Mouse (Mus musculus) hindbrain, embryonic 16.5 days (tissue): Measurements from ENCODE around the gene Prdm2. TPM values are rescaled to one million over a fixed set of nuclear protein-coding genes. Genes with fewer than 3 reads are reported as not detected.

Experiments used
- ATAC-seq: fragments of 200-750 bp; cut with Nextera tagmentation; 2 replicates; pipeline ENCODE4 v1.8.0; 2017; ENCODE audit warnings: moderate TSS enrichment, moderate library complexity
- H3K27ac ChIP-seq: fragments of 300-500 bp; sonication (generic); 2 replicates; pipeline ENCODE4 v1.5.1; 2014; ENCODE audit warnings: low read depth, mild to moderate bottlenecking, control low read depth, low read length, moderate library complexity
- H3K27me3 ChIP-seq: fragments of 300-500 bp; sonication (generic); replicated peaks from 2 replicates; pipeline ENCODE4 v1.6.1; 2014; ENCODE audit warnings: low read length; ENCODE audit not compliant: control insufficient read depth, insufficient read depth
- H3K36me3 ChIP-seq: fragments of 300-500 bp; sonication (generic); 2 replicates; pipeline ENCODE4 v1.6.1; 2014; ENCODE audit warnings: mild to moderate bottlenecking, low read length, moderate library complexity, mixed read lengths; ENCODE audit not compliant: control insufficient read depth, insufficient read depth
- H3K4me1 ChIP-seq: fragments of 300-500 bp; sonication (generic); 2 replicates; pipeline ENCODE4 v1.6.1; 2014; ENCODE audit warnings: low read depth, low read length; ENCODE audit not compliant: control insufficient read depth, insufficient read depth
- H3K4me2 ChIP-seq: fragments of 300-500 bp; sonication (generic); 2 replicates; pipeline ENCODE4 v1.6.1; 2014; ENCODE audit warnings: mild to moderate bottlenecking, low read length, control low read depth, moderate library complexity
- H3K4me3 ChIP-seq: fragments of 300-500 bp; sonication (generic); 2 replicates; pipeline ENCODE4 v1.5.1; 2014; ENCODE audit warnings: mild to moderate bottlenecking, low read length, control low read depth, moderate library complexity
- H3K9ac ChIP-seq: fragments of 300-500 bp; sonication (generic); 2 replicates; pipeline ENCODE4 v1.6.1; 2014; ENCODE audit warnings: low read depth, mild to moderate bottlenecking, control low read depth, low read length, moderate library complexity
- H3K9me3 ChIP-seq: fragments of 300-500 bp; sonication (generic); 2 replicates; pipeline ENCODE4 v1.6.1; 2014; ENCODE audit warnings: mild to moderate bottlenecking, low read length, moderate library complexity; ENCODE audit not compliant: control insufficient read depth
- WGBS: fragments of 180-500 bp; shearing (Covaris S2); extraction: QIAGEN DNeasy Blood & Tissue Kit; methylation state at CpG from one replicate; pipeline ENCODE4 v1.1.7; 2014; 5-methylcytosine and 5-hydroxymethylcytosine counted together
- polyA plus RNA-seq: library from polyadenylated mRNA; unstranded; fragments of >200 nt; fragmentation: Nextera tagmentation; extraction: Ambion mirVana; gene quantifications from 2 replicates; pipeline ENCODE4 v1.2.1, GENCODE M21; 2015

Prdm2 gene
- polyA plus RNA-seq, 1 experiment from 2014 or later, result 12.0 TPM

GRCm38 (mm10) chr4:143193164-143193563 lies 19.6 kb downstream of the Prdm2 start:
- Histone ChIP-seq H3K4me3 (no peak overlapping the region), H3K9me3 (no peaks in the 10 kb centered on the region), H3K27me3 (no peaks in the 10 kb centered on the region), H3K36me3 (no peaks in the 10 kb centered on the region), H3K4me1 (no peaks in the 10 kb centered on the region), H3K9ac (no peak overlapping the region), H3K27ac (no peak overlapping the region), H3K4me2 (no peak overlapping the region)
- no peak for ATAC-seq
- WGBS, result 82% methylated on average over 6 of the region's 6 CpGs

GRCm38 (mm10) chr4:143191783-143192182 lies 21.0 kb downstream of the Prdm2 start:
- Histone ChIP-seq H3K4me3 (no peak overlapping the region), H3K36me3 (no peaks in the 10 kb centered on the region), H3K4me1 (no peaks in the 10 kb centered on the region), H3K27ac (no peak overlapping the region), H3K9me3 (no peaks in the 10 kb centered on the region), H3K4me2 (no peak overlapping the region), H3K27me3 (no peaks in the 10 kb centered on the region), H3K9ac (no peak overlapping the region)
- WGBS, result 85% methylated on average over 3 of the region's 3 CpGs
- ATAC-seq, result no peak

- H3K4me3 ChIP-seq, result no peak overlapping the region
- H3K4me2 ChIP-seq, result no peak overlapping the region
- H3K9me3 ChIP-seq, result no peaks in the 10 kb centered on the region
- no peak for ATAC-seq
- H3K27me3 ChIP-seq, result no peaks in the 10 kb centered on the region
- no peak overlapping the region for H3K27ac ChIP-seq
- no peaks in the 10 kb centered on the region for H3K4me1 ChIP-seq
- no peaks in the 10 kb centered on the region for H3K36me3 ChIP-seq
- no peak overlapping the region for H3K9ac ChIP-seq
- WGBS, result 55% methylated on average over 4 of the region's 4 CpGs
These were observed 22.1 kb downstream of the Prdm2 start for GRCm38 (mm10) chr4:143190657-143191056.

GRCm38 (mm10) chr4:143188571-143189191 lies 24.1 kb downstream of the Prdm2 start:
- no peaks in the 10 kb centered on the region for H3K4me1 ChIP-seq
- H3K9me3 ChIP-seq, result no peaks in the 10 kb centered on the region
- H3K4me2 ChIP-seq, result no peak overlapping the region
- 87% methylated on average over 5 of the region's 5 CpGs for WGBS
- no peak overlapping the region for H3K27ac ChIP-seq
- no peak overlapping the region for H3K4me3 ChIP-seq
- no peak for ATAC-seq
- no peak overlapping the region for H3K9ac ChIP-seq
- H3K27me3 ChIP-seq, result no peaks in the 10 kb centered on the region
- no peaks in the 10 kb centered on the region for H3K36me3 ChIP-seq

- Histone ChIP-seq H3K9me3 (no peaks in the 10 kb centered on the region), H3K36me3 (no peaks in the 10 kb centered on the region), H3K27ac (no peak overlapping the region), H3K4me1 (no peaks in the 10 kb centered on the region), H3K4me3 (no peak overlapping the region), H3K27me3 (no peaks in the 10 kb centered on the region), H3K4me2 (no peak overlapping the region), H3K9ac (no peak overlapping the region)
- no peak for ATAC-seq
These were observed 26.7 kb downstream of the Prdm2 start for GRCm38 (mm10) chr4:143186066-143186465.

- Histone ChIP-seq H3K27me3 (no peaks in the 10 kb centered on the region), H3K36me3 (no peaks in the 10 kb centered on the region; the same call in 1 of the 2 replicates), H3K4me2 (no peak overlapping the region), H3K27ac (no peak overlapping the region), H3K9me3 (no peaks in the 10 kb centered on the region), H3K9ac (no peak overlapping the region), H3K4me1 (no peaks in the 10 kb centered on the region), H3K4me3 (no peak overlapping the region)
- WGBS, result 80% methylated on average over 9 of the region's 9 CpGs
- no peak for ATAC-seq
These were observed 27.3 kb downstream of the Prdm2 start for GRCm38 (mm10) chr4:143185496-143185895.

- no peaks in the 10 kb centered on the region; the same call in 1 of the 2 replicates for H3K36me3 ChIP-seq
- no peak overlapping the region for H3K27ac ChIP-seq
- 87% methylated on average over 6 of the region's 6 CpGs for WGBS
- ATAC-seq, result no peak
- no peaks in the 10 kb centered on the region for H3K27me3 ChIP-seq
- H3K4me2 ChIP-seq, result no peak overlapping the region
- no peaks in the 10 kb centered on the region for H3K4me1 ChIP-seq
- no peaks in the 10 kb centered on the region for H3K9me3 ChIP-seq
- H3K4me3 ChIP-seq, result no peak overlapping the region
- H3K9ac ChIP-seq, result no peak overlapping the region
These were observed 29.7 kb downstream of the Prdm2 start for GRCm38 (mm10) chr4:143183141-143183540.

- H3K27me3 ChIP-seq, result no peaks in the 10 kb centered on the region
- no peaks in the 10 kb centered on the region for H3K4me1 ChIP-seq
- no peaks in the 10 kb centered on the region for H3K9me3 ChIP-seq
- no peak overlapping the region for H3K27ac ChIP-seq
- 95% methylated on average over 5 of the region's 5 CpGs for WGBS
- ATAC-seq, result no peak
- no peak overlapping the region for H3K4me3 ChIP-seq
- no peaks in the 10 kb centered on the region; the same call in 1 of the 2 replicates for H3K36me3 ChIP-seq
- no peak overlapping the region for H3K4me2 ChIP-seq
- no peak overlapping the region for H3K9ac ChIP-seq
These were observed 32.1 kb downstream of the Prdm2 start for GRCm38 (mm10) chr4:143180731-143181130.

GRCm38 (mm10) chr4:143171600-143172290 lies 41.0 kb downstream of the Prdm2 start:
- ATAC-seq, result no peak
- H3K27me3 ChIP-seq, result no peaks in the 10 kb centered on the region
- 74% methylated on average over 4 of the region's 4 CpGs for WGBS
- H3K9ac ChIP-seq, result no peak overlapping the region
- peaks cover 5% of the 10 kb centered on the region for H3K36me3 ChIP-seq
- no peaks in the 10 kb centered on the region for H3K9me3 ChIP-seq
- no peak overlapping the region for H3K27ac ChIP-seq
- no peak overlapping the region for H3K4me2 ChIP-seq
- no peaks in the 10 kb centered on the region for H3K4me1 ChIP-seq
- no peak overlapping the region for H3K4me3 ChIP-seq
